Mouse (Mus musculus) bone marrow, adult 2 months (tissue): Measurements from ENCODE around the gene Slc5a6.

Experiments used
- CTCF ChIP-seq: fragments of 200-500 bp; IDR thresholded peaks from 2 replicates; pipeline ENCODE4 v1.5.1; 2011; ENCODE audit warnings: low read length, control low read depth; ENCODE audit not compliant: control insufficient read depth, insufficient read depth
- POLR2A ChIP-seq: fragments of 200-500 bp; IDR thresholded peaks from 2 replicates; pipeline ENCODE4 v1.6.1; 2011; ENCODE audit warnings: low read depth, mild to moderate bottlenecking, control low read depth, low read length, borderline replicate concordance; ENCODE audit not compliant: control insufficient read depth

DNA sequence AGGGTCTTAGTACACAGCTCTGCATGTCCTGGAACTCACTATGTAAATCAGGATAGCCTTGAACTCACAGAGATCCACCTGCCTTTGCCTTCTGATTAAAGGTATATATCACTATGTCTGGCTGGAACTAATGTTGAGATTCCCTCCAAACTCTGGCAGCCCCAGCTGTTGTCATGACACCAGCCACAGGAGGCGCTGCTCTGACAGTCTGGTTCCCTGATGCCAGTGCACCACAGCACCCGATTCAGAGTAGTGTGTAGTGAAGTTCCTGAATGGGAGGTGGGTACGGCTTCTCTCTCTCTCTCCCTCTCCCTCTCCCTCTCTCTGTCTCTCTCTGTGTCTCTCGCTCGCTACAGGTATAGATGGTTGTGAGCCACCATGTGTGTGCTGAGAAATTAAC lies 33.6 kb upstream of the Slc5a6 start:
- TF ChIP-seq CTCF = peak; percentile 72
- no peak for TF ChIP-seq POLR2A
